Mouse (Mus musculus) myocyte (in vitro differentiated cells): ENCODE results near the gene Drd4.

ENCODE experiments used
- CEBPB ChIP-seq: IDR thresholded peaks from 2 replicates; pipeline ENCODE4 v1.6.1; 2011; ENCODE audit warnings: mild to moderate bottlenecking, moderate library complexity; ENCODE audit not compliant: poor library complexity, insufficient read depth, severe bottlenecking
- E2F4 ChIP-seq: IDR thresholded peaks from one replicate; pipeline ENCODE4 v1.6.1; 2011; ENCODE audit warnings: mild to moderate bottlenecking, control low read depth, moderate library complexity; ENCODE audit not compliant: insufficient read depth
- MAX ChIP-seq: IDR thresholded peaks from one replicate; pipeline ENCODE4 v1.6.1; 2011; ENCODE audit warnings: low read depth, mild to moderate bottlenecking, control low read depth
- MYOD1 ChIP-seq, 3 experiments: IDR thresholded peaks; one replicate each; pipeline ENCODE4 v1.6.1; 2011; ENCODE audit warnings: control low read depth in 2 of 3, low read depth in 2 of 3, mild to moderate bottlenecking in 2 of 3, moderate library complexity in 1 of 3; ENCODE audit not compliant: insufficient read length in 2 of 3, control insufficient read depth in 1 of 3
- MYOG ChIP-seq, 3 experiments: IDR thresholded peaks; one replicate each; pipeline ENCODE4 v1.6.1; 2011; ENCODE audit warnings: control low read depth in 2 of 3, low read depth in 2 of 3, mild to moderate bottlenecking in 2 of 3; ENCODE audit not compliant: insufficient read length in 2 of 3, control insufficient read depth in 1 of 3, insufficient read depth in 1 of 3
- POLR2A ChIP-seq: IDR thresholded peaks from one replicate; pipeline ENCODE4 v1.6.1; 2011; ENCODE audit warnings: low read depth, mild to moderate bottlenecking, control low read depth, moderate library complexity; ENCODE audit not compliant: insufficient read length
- POLR2AphosphoS2 ChIP-seq: IDR thresholded peaks from one replicate; pipeline ENCODE4 v1.6.1; 2011; ENCODE audit warnings: low read depth, control low read depth; ENCODE audit not compliant: insufficient read length
- TCF12 ChIP-seq: IDR thresholded peaks from one replicate; pipeline ENCODE4 v1.6.1; 2011; ENCODE audit warnings: mild to moderate bottlenecking, control low read depth; ENCODE audit not compliant: poor library complexity, insufficient read depth, severe bottlenecking

DNA sequence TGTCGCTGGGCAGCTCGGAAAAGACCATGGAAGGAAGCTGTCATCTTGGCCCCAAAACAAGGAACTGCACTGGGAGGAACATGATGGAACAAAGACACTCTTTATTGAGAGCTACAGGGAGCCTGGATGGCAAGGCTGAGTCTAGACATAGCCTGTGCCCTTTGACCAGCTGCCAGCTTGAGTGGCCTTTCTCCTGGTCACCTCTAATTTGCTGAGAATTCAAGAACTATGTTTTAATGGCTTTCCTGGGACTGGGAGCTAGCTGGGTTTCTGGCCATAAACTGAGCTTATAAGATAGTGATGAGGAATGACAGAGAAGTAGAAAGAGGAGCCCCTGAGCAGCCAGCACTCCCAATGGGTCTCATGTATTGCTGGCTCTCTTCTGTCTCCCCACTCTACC is 51.4 kb downstream of the Drd4 start:
- TF ChIP-seq POLR2A = no peak
- no peak for TF ChIP-seq MYOD1 (IDR thresholded peaks at IDR 0.05; ENCODE audit: control insufficient read depth in 1 of 3, insufficient read length in 2 of 3, low read depth in 2 of 3)
- TF ChIP-seq CEBPB = no peak
- no peak for TF ChIP-seq TCF12
- TF ChIP-seq MAX = no peak
- no peak for TF ChIP-seq MYOG (IDR thresholded peaks at IDR 0.05; ENCODE audit: control insufficient read depth in 1 of 3, insufficient read depth in 1 of 3, insufficient read length in 2 of 3, low read depth in 2 of 3)
- no peak for TF ChIP-seq E2F4
- no peak for TF ChIP-seq POLR2AphosphoS2
